Mouse (Mus musculus) heart, embryonic 12.5 days (tissue): ENCODE measurements at regions not wholly inside any gene's neighbourhood (a gene's known extent, or its start where the extent isn't known, plus 50 kb on each side); places are given as distances from the start of the nearest gene placed in this dataset.
"Not testable (repeated sequence)": the region's sequence is repeated elsewhere in the genome, so short reads cannot be mapped to it uniquely, and the experiment has no call there.

ENCODE experiments used
- ATAC-seq: fragments of 200-750 bp; cut with Nextera tagmentation; 2 replicates; pipeline ENCODE4 v1.8.0; 2017; ENCODE audit warnings: moderate TSS enrichment, moderate library complexity; ENCODE audit not compliant: insufficient number of reproducible peaks, low FRiP score
- H3K27ac ChIP-seq: fragments of 300-500 bp; sonication (generic); 2 replicates; pipeline ENCODE4 v1.5.1; 2016; ENCODE audit warnings: mild to moderate bottlenecking, moderate library complexity; ENCODE audit not compliant: poor library complexity, severe bottlenecking
- H3K27me3 ChIP-seq: fragments of 300-500 bp; sonication (generic); replicated peaks from 2 replicates; pipeline ENCODE4 v1.6.1; 2016; ENCODE audit warnings: mild to moderate bottlenecking, moderate library complexity
- H3K36me3 ChIP-seq: fragments of 300-500 bp; sonication (generic); 2 replicates; pipeline ENCODE4 v1.6.1; 2016; ENCODE audit warnings: mild to moderate bottlenecking, moderate library complexity
- H3K4me1 ChIP-seq: fragments of 300-500 bp; sonication (generic); replicated peaks from 2 replicates; pipeline ENCODE4 v1.6.1; 2016; ENCODE audit warnings: mild to moderate bottlenecking
- H3K4me2 ChIP-seq: fragments of 300-500 bp; sonication (generic); 2 replicates; pipeline ENCODE4 v1.6.1; 2016; ENCODE audit warnings: mild to moderate bottlenecking, moderate library complexity
- H3K4me3 ChIP-seq: fragments of 300-500 bp; sonication (generic); 2 replicates; pipeline ENCODE4 v1.5.1; 2016; ENCODE audit warnings: mild to moderate bottlenecking
- H3K9ac ChIP-seq: fragments of 300-500 bp; sonication (generic); 2 replicates; pipeline ENCODE4 v1.6.1; 2016; ENCODE audit warnings: mild to moderate bottlenecking, moderate library complexity
- H3K9me3 ChIP-seq: fragments of 300-500 bp; sonication (generic); replicated peaks from 2 replicates; pipeline ENCODE4 v1.6.1; 2016; ENCODE audit warnings: mild to moderate bottlenecking, moderate library complexity
- WGBS: fragments of 180-500 bp; shearing (Covaris S2); methylation state at CpG from one replicate; pipeline ENCODE4 v1.1.7; 2016; 5-methylcytosine and 5-hydroxymethylcytosine counted together

DNA sequence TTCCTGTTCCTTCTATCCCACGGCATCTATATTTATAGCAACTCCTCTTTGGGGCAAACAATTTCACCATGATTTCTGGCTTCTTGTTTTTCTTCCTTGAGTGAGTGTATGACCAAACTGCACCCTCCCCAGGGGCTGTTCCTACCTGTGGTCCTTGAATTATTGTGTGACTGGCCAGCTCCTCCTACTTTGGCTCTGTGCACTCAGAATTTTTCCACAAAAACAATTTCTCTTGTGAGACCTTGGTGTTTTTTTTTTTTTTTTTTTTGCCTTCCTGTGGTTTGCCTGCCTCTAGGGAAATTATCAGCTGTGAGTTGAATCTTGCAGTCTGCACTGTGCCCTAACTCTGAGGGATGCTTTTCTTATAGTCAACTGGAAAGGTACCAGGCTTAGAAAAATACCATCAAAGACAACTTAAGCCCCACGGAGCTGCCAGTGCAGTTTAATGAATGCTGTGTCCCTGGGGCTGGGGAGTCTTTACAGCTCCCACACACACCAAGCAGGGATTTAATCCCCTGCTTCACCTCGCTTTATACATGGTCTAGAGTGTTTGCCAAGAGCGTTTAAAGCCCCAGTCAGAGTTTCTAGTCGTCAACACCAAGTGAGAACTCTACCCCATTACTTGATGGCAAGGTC, 216.2 kb upstream of the Sesn3 start:
- Histone ChIP-seq H3K9me3 (no peaks in the 10 kb centered on the region), H3K9ac (no peak overlapping the region), H3K27ac (no peak overlapping the region; the same call in 1 of the 2 replicates), H3K4me1 (peaks cover 11% of the 10 kb centered on the region), H3K4me3 (no peak overlapping the region), H3K4me2 (no peak overlapping the region), H3K27me3 (no peaks in the 10 kb centered on the region), H3K36me3 (no peaks in the 10 kb centered on the region)
- 32% methylated on average over 5 of the region's 5 CpGs for WGBS
- ATAC-seq = no peak

GRCm38 (mm10) chr9:14059228-14059779, 215.6 kb upstream of the Sesn3 start:
- peaks cover 5% of the 10 kb centered on the region; the same call in 1 of the 2 replicates for H3K4me1 ChIP-seq
- H3K9ac ChIP-seq = no peak overlapping the region
- WGBS = 62% methylated on average over 7 of the region's 7 CpGs
- no peak overlapping the region; the same call in 1 of the 2 replicates for H3K27ac ChIP-seq
- no peak overlapping the region for H3K4me2 ChIP-seq
- no peak overlapping the region for H3K4me3 ChIP-seq
- H3K27me3 ChIP-seq = no peaks in the 10 kb centered on the region
- H3K9me3 ChIP-seq = no peaks in the 10 kb centered on the region
- ATAC-seq = no peak
- H3K36me3 ChIP-seq = no peaks in the 10 kb centered on the region

GRCm38 (mm10) chr9:14060257-14060656, 214.6 kb upstream of the Sesn3 start:
- peaks cover 7% of the 10 kb centered on the region for H3K9me3 ChIP-seq
- 86% methylated on average over 2 of the region's 2 CpGs for WGBS
- no peaks in the 10 kb centered on the region for H3K27me3 ChIP-seq
- no peak overlapping the region for H3K4me3 ChIP-seq
- H3K27ac ChIP-seq = no peak overlapping the region
- no peak overlapping the region for H3K4me2 ChIP-seq
- peaks cover 5% of the 10 kb centered on the region; the same call in 1 of the 2 replicates for H3K4me1 ChIP-seq
- no peak overlapping the region for H3K9ac ChIP-seq
- no peak for ATAC-seq
- H3K36me3 ChIP-seq = no peaks in the 10 kb centered on the region

GRCm38 (mm10) chr9:14061389-14061788, 213.5 kb upstream of the Sesn3 start:
- H3K9ac ChIP-seq = no peak overlapping the region
- no peaks in the 10 kb centered on the region for H3K27me3 ChIP-seq
- peaks cover 5% of the 10 kb centered on the region; the same call in 1 of the 2 replicates for H3K4me1 ChIP-seq
- ATAC-seq = no peak
- H3K4me3 ChIP-seq = no peak overlapping the region
- H3K27ac ChIP-seq = no peak overlapping the region
- peaks cover 15% of the 10 kb centered on the region for H3K9me3 ChIP-seq
- 67% methylated on average over 5 of the region's 5 CpGs for WGBS
- H3K4me2 ChIP-seq = no peak overlapping the region
- no peaks in the 10 kb centered on the region for H3K36me3 ChIP-seq

GRCm38 (mm10) chr9:14061840-14062239, 213.0 kb upstream of the Sesn3 start:
- Histone ChIP-seq H3K9me3 (peaks cover 16% of the 10 kb centered on the region), H3K36me3 (no peaks in the 10 kb centered on the region), H3K27me3 (no peaks in the 10 kb centered on the region), H3K27ac (no peak overlapping the region), H3K4me3 (no peak overlapping the region), H3K4me1 (peaks cover 5% of the 10 kb centered on the region; the same call in 1 of the 2 replicates), H3K9ac (no peak overlapping the region), H3K4me2 (no peak overlapping the region)
- WGBS = 77% methylated on average over 9 of the region's 9 CpGs
- no peak for ATAC-seq

- Histone ChIP-seq H3K4me2 (no peak overlapping the region), H3K36me3 (no peaks in the 10 kb centered on the region), H3K27me3 (no peaks in the 10 kb centered on the region), H3K9ac (no peak overlapping the region), H3K4me3 (no peak overlapping the region), H3K4me1 (peaks cover 5% of the 10 kb centered on the region; the same call in 1 of the 2 replicates), H3K27ac (no peak overlapping the region), H3K9me3 (peaks cover 16% of the 10 kb centered on the region)
- no peak for ATAC-seq
- WGBS = 94% methylated on average over 1 of the region's 1 CpGs
These were observed 212.2 kb upstream of the Sesn3 start for GRCm38 (mm10) chr9:14062706-14063105.

DNA sequence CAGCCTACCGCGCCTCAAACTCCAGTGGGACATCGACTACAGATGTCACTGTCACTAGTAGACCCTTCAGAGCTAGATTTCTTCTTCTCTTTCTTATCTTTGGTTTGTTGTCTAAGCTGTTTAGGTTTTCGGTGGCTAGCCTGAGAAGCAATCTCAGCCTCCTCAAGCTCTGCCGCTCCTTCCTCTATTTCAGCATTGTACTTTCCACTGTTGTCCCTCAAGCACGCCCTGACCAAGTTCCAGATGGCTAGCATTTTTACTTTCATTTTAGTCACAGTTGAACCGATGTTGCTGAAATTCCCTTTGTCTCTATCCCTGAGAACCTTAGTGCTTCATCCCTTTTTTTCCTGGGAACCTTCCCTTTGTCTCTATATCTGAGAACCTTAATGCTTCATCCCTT, 208.1 kb upstream of the Sesn3 start:
- ATAC-seq, H3K36me3 ChIP-seq: not testable (repeated sequence)
- WGBS = 84% methylated on average over 7 of the region's 7 CpGs

GRCm38 (mm10) chr9:14069076-14069475, 205.8 kb upstream of the Sesn3 start:
- 96% methylated on average over 6 of the region's 6 CpGs for WGBS
- H3K9me3 ChIP-seq = peaks cover 16% of the 10 kb centered on the region
- ATAC-seq = no peak

More for the DNA sequence above, 208.1 kb upstream of the Sesn3 start:
- H3K27ac ChIP-seq, H3K9ac ChIP-seq, H3K27me3 ChIP-seq, H3K4me1 ChIP-seq, H3K4me3 ChIP-seq, H3K4me2 ChIP-seq: not testable (repeated sequence)
- H3K9me3 ChIP-seq = peaks cover 16% of the 10 kb centered on the region

GRCm38 (mm10) chr9:14069770-14070169, 205.1 kb upstream of the Sesn3 start:
- no peak for ATAC-seq
- Histone ChIP-seq H3K9ac (no peak overlapping the region), H3K27me3 (no peaks in the 10 kb centered on the region), H3K4me2 (no peak overlapping the region), H3K36me3 (no peaks in the 10 kb centered on the region), H3K4me1 (peaks cover 3% of the 10 kb centered on the region; the same call in 1 of the 2 replicates), H3K27ac (no peak overlapping the region), H3K4me3 (no peak overlapping the region), H3K9me3 (peaks cover 14% of the 10 kb centered on the region)
- WGBS = 71% methylated on average over 3 of the region's 3 CpGs

More at GRCm38 (mm10) chr9:14069076-14069475, 205.8 kb upstream of the Sesn3 start:
- H3K36me3 ChIP-seq = no peaks in the 10 kb centered on the region
- no peaks in the 10 kb centered on the region for H3K27me3 ChIP-seq
- H3K4me1 ChIP-seq = peaks cover 2% of the 10 kb centered on the region; the same call in 1 of the 2 replicates
- no peak overlapping the region for H3K9ac ChIP-seq
- H3K4me2 ChIP-seq = no peak overlapping the region
- H3K4me3 ChIP-seq = no peak overlapping the region
- H3K27ac ChIP-seq = no peak overlapping the region

- Histone ChIP-seq H3K36me3 (no peaks in the 10 kb centered on the region), H3K9me3 (no peaks in the 10 kb centered on the region), H3K27ac (no peak overlapping the region), H3K4me3 (no peak overlapping the region), H3K27me3 (no peaks in the 10 kb centered on the region), H3K4me2 (no peak overlapping the region), H3K9ac (no peak overlapping the region), H3K4me1 (peaks cover 8% of the 10 kb centered on the region; the same call in 1 of the 2 replicates)
- no peak for ATAC-seq
- 65% methylated on average over 6 of the region's 6 CpGs for WGBS
These were observed 203.1 kb upstream of the Sesn3 start for GRCm38 (mm10) chr9:14071728-14072127.

DNA sequence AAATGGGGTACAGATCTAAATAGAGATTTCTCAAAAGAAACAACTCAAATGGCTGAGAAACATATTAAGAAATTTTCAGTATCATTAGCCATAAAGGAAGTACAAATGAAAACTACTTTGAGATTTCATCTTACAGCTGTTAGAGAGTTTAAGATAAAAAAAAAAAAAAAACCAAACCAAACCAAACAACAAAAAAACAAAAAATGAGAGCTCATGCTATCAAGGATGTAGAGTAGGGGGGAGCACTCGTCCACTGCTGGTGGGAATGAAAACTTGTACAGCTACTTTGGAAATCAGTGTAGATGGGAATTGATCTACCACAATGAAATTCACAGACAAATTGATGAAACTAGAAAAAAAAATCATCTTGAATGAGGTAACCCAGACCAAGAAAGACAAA, 201.9 kb upstream of the Sesn3 start:
- Histone ChIP-seq H3K36me3 (no peaks in the 10 kb centered on the region), H3K4me3 (no peak overlapping the region), H3K27me3 (no peaks in the 10 kb centered on the region), H3K9me3 (no peaks in the 10 kb centered on the region), H3K4me1 (peaks cover 10% of the 10 kb centered on the region), H3K9ac (no peak overlapping the region), H3K4me2 (no peak overlapping the region), H3K27ac (no peak overlapping the region)
- WGBS = 76% methylated on average over 1 of the region's 1 CpGs
- ATAC-seq = no peak
